Mouse (Mus musculus) limb, embryonic 14.5 days (tissue): ENCODE measurements around the gene Tcf7l2. TPM values are rescaled to one million over a fixed set of nuclear protein-coding genes. Genes with fewer than 3 reads are reported as not detected.

Experiments
- ATAC-seq: fragments of 200-750 bp; cut with Nextera tagmentation; 2 replicates; pipeline ENCODE4 v1.8.0; 2017; ENCODE audit warnings: low read depth, moderate number of reproducible peaks, moderate TSS enrichment; ENCODE audit not compliant: low FRiP score
- DNase-seq: peaks from one replicate; pipeline ENCODE4 v3.0.0-alpha.2; 2015; ENCODE audit warnings: low spot score
- H3K27ac ChIP-seq: fragments of 300-500 bp; sonication (generic); replicated peaks from 2 replicates; pipeline ENCODE4 v1.5.1; 2014; ENCODE audit warnings: low read depth, mild to moderate bottlenecking, low read length, moderate library complexity, mixed read lengths
- H3K27me3 ChIP-seq: fragments of 300-500 bp; sonication (generic); 2 replicates; pipeline ENCODE4 v1.6.1; 2014; ENCODE audit warnings: low read length, mixed read lengths; ENCODE audit not compliant: control insufficient read depth, insufficient read depth
- H3K36me3 ChIP-seq: fragments of 300-500 bp; sonication (generic); 2 replicates; pipeline ENCODE4 v1.6.1; 2014; ENCODE audit warnings: mild to moderate bottlenecking, low read length, moderate library complexity, mixed read lengths; ENCODE audit not compliant: control insufficient read depth, insufficient read depth
- H3K4me1 ChIP-seq: fragments of 300-500 bp; sonication (generic); 2 replicates; pipeline ENCODE4 v1.6.1; 2014; ENCODE audit warnings: antibody characterized with exemption, low read length, mixed read lengths; ENCODE audit not compliant: control insufficient read depth, insufficient read depth
- H3K4me2 ChIP-seq: fragments of 300-500 bp; sonication (generic); replicated peaks from 2 replicates; pipeline ENCODE4 v1.6.1; 2014; ENCODE audit warnings: low read depth, mild to moderate bottlenecking, low read length, moderate library complexity; ENCODE audit not compliant: severe bottlenecking
- H3K4me3 ChIP-seq: fragments of 300-500 bp; sonication (generic); replicated peaks from 2 replicates; pipeline ENCODE4 v1.5.1; 2014; ENCODE audit warnings: low read length
- H3K9ac ChIP-seq: fragments of 300-500 bp; sonication (generic); 2 replicates; pipeline ENCODE4 v1.6.1; 2014; ENCODE audit warnings: mild to moderate bottlenecking, low read depth, low read length, moderate library complexity; ENCODE audit not compliant: severe bottlenecking
- H3K9me3 ChIP-seq: fragments of 300-500 bp; sonication (generic); 2 replicates; pipeline ENCODE4 v1.6.1; 2016; ENCODE audit warnings: low read length; ENCODE audit not compliant: control insufficient read depth
- POLR2A ChIP-seq: fragments of 200-500 bp; IDR thresholded peaks from 2 replicates; pipeline ENCODE4 v1.8.0; 2012; ENCODE audit warnings: inconsistent platforms, mild to moderate bottlenecking, moderate library complexity, borderline replicate concordance; ENCODE audit not compliant: insufficient read depth, insufficient read length; ENCODE audit errors: extremely low read depth
- WGBS: fragments of 180-500 bp; shearing (Covaris S2); extraction: QIAGEN DNeasy Blood & Tissue Kit; methylation state at CpG from one replicate; pipeline ENCODE4 v1.1.7; 2014; 5-methylcytosine and 5-hydroxymethylcytosine counted together
- polyA plus RNA-seq, 2 experiments: library from polyadenylated mRNA; depleted of rRNA in 1 of 2; stranded (reverse) in 1 of 2; unstranded in 1 of 2; fragments of >200 nt; fragmentation: Nextera tagmentation in 1 of 2; extraction: Ambion mirVana in 1 of 2; gene quantifications; 2 replicates each; pipeline versions ENCODE4 v1.2.1 to v1.2.3; 2012 to 2014

The Tcf7l2 gene
- polyA plus RNA-seq, 2 experiments = 51.6 to 134 TPM

DNA sequence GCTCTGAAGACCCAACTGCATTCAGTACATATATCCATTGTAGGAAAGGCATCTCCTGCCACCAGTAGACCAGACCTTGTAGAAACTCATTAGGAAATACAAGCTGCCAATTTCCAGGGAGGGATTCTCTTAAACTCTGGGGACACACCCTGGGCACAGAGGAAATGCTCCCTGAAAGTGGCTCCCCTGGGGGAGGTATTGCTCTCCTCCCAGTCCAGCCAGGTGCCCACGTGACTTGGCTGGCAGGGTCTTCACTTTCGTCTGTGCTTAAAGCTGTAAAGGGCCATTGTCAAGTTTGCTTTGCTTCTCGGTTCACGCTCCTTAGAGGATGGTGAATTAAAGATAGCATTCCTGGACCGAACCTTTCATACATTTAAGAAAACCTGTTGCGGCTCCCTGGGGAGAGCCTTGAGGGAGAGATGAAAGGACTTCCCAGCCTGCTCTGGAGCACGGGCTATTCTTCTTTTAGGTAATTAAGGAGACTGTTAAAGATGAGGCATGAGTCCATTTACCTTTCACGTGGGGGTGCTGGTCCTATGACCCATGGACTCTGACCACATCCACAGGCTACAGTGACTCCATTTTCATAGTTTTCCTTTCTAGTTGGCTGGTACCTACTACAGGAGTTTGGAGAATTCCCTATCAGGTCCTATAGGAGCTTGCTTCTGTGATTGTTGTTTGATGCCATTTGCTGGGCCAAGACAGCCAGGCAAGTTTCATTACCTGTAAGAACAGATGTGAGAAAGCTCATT is 52.8 kb downstream of the Tcf7l2 start:
- WGBS = 42% methylated on average over 8 of the region's 8 CpGs
- Histone ChIP-seq H3K4me1 (peaks cover 57% of the 10 kb centered on the region), H3K27me3 (no peaks in the 10 kb centered on the region), H3K36me3 (peaks cover 9% of the 10 kb centered on the region; the same call in 1 of the 2 replicates), H3K9me3 (no peaks in the 10 kb centered on the region), H3K9ac (no peak overlapping the region), H3K27ac (no peak overlapping the region), H3K4me3 (no peak overlapping the region), H3K4me2 (no peak overlapping the region)
- no peak for TF ChIP-seq POLR2A
- ATAC-seq (no peak), DNase-seq (no peak)

DNA sequence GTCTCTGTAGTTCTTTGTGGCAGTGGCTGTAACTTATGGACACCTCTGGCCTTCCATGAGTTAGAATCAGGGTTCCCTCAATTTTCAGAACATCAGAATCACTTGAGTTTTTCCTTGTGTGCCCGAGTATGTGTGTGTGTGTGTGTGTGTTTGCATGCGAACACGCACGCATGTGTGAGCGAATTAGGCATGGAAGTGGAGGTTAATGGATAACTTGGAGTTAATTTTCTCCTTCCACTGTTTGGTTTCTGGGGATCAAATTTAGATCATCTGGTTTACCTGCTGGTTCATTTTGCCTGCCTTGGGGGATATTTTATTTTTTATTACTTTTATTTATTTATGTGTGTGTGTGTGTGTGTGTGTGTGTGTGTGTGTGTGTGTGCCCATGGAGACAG is 53.3 kb downstream of the Tcf7l2 start:
- Histone ChIP-seq H3K4me1 (peaks cover 55% of the 10 kb centered on the region), H3K27me3 (no peaks in the 10 kb centered on the region), H3K36me3 (peaks cover 9% of the 10 kb centered on the region; the same call in 1 of the 2 replicates), H3K9me3 (no peaks in the 10 kb centered on the region), H3K4me3 (no peak overlapping the region), H3K27ac (no peak overlapping the region), H3K4me2 (no peak overlapping the region), H3K9ac (no peak overlapping the region)
- TF ChIP-seq POLR2A = no peak
- no peak for ATAC-seq
- 93% methylated on average over 5 of the region's 5 CpGs for WGBS
- no peak for DNase-seq

DNA sequence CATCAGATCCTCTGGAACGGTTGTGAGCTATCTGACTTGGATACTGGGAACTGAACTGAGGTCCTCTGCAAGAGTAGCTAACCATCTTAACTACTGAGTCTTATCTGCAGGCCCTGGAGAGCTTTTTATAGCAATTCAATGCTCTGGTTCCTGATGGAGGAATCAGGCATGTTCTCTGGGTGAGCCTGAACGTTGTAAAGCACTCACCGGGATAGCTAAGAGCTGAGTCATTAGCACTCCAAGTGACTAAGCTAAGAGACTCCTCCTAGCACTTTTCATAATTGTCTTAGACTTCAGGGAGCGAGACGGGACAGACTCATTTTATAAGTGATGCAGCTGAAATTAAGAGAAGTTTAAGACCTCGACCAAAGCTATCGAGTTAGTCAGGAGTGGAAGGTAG is 53.7 kb downstream of the Tcf7l2 start:
- DNase-seq = no peak
- 65% methylated on average over 7 of the region's 7 CpGs for WGBS
- no peak for ATAC-seq
- Histone ChIP-seq H3K9me3 (no peaks in the 10 kb centered on the region), H3K36me3 (peaks cover 9% of the 10 kb centered on the region; the same call in 1 of the 2 replicates), H3K27ac (no peak overlapping the region), H3K4me3 (no peak overlapping the region), H3K9ac (no peak overlapping the region), H3K4me2 (no peak overlapping the region), H3K27me3 (no peaks in the 10 kb centered on the region), H3K4me1 (peaks cover 55% of the 10 kb centered on the region)
- no peak for TF ChIP-seq POLR2A

DNA sequence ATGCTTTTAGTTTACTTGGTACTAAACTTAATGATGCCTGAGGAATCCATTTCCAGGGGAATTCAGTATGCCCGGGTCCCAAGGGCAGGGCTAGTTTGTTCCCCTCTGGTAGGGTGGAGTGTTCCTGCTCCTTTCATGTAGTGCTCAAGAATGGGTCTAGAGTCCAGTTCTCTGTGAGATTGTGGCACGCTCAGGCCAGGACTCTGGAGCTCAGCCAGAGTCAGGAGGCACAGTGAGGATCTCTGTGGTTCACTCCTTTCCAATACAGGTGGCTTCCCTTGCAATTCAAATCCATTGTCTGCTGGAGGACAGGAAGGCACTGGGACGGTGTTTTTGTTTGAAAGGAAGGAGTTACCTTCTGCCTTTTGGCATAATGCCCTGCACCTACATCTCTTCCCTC is 56.2 kb downstream of the Tcf7l2 start:
- Histone ChIP-seq H3K27me3 (no peaks in the 10 kb centered on the region), H3K4me2 (no peak overlapping the region), H3K27ac (no peak overlapping the region), H3K4me1 (peaks cover 37% of the 10 kb centered on the region), H3K9me3 (no peaks in the 10 kb centered on the region), H3K4me3 (no peak overlapping the region), H3K36me3 (peaks cover 9% of the 10 kb centered on the region; the same call in 1 of the 2 replicates), H3K9ac (no peak overlapping the region)
- 70% methylated on average over 3 of the region's 3 CpGs for WGBS
- ATAC-seq (no peak), DNase-seq (no peak)
- TF ChIP-seq POLR2A = no peak

DNA sequence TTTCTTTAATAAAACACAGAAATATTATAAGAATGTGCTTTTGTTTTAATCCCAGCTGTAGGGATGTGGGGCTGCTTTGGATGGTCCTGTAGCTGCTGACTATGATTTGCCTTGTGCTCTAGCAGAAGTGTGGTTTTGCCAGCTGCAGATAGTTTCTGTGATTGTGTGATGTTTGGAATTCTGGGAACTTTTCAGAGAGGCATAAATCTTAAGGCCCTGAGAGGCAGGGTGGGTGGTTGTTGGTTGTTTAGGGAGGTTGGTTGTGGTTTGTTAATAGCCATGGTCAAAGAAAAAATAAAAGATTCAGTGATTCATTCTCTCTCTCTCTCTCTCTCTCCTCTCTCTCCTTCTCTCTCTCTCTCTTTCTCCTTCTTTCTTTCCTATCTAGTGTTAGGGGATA is 57.8 kb downstream of the Tcf7l2 start:
- Histone ChIP-seq H3K36me3 (peaks cover 6% of the 10 kb centered on the region; the same call in 1 of the 2 replicates), H3K9me3 (no peaks in the 10 kb centered on the region), H3K4me2 (no peak overlapping the region), H3K9ac (no peak overlapping the region), H3K4me1 (peaks cover 25% of the 10 kb centered on the region), H3K4me3 (no peak overlapping the region), H3K27ac (no peak overlapping the region), H3K27me3 (no peaks in the 10 kb centered on the region)
- TF ChIP-seq POLR2A = no peak
- ATAC-seq = no peak
- no peak for DNase-seq
